Mouse (Mus musculus): ENCODE results near the gene Fmnl1.

Gene Fmnl1

DNA sequence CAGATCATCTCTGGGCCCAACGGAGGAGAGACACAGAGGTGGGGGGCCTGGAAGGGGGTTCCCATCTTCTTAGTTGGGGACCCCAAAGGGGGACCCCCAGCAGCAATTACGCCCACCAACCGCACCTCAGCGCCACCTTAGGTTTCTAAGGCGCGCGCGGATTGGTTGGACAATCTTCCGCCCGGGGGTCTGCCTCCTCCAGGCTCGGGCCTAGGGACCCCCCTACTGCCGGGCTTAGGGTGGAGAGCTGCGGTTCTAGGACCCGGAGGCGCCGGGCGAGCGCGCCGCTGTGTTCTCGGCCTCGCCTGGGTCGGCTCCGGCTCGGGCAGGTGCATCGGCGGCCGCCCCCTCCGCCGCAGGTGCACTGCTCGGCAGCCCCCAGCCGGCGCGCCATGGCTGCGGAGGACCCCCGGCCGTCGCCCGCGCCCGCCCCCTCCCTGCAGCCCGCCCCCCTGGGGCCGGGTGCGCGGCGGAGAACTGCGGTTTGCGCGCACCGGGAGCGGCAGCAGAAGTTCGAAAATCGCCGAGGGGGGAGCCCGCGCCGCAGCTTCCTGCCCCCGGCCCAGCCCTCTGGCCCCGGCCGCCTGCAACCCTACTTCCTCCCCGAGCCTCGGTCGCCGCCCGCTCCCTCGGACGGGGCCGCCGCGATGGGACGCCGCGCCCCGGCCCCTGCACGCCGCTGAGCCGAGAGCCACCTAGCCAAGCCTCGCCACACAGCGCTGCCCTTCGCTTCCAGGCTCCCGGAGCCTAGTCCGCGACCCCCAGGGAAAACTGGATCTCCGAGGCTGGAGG, at the start of gene Fmnl1:
Gene Fmnl1, plus strand, starts transcription at position 614 of the 792 bp plus-strand sequence.
- DNase-seq (ENCODE audit: low read depth, low spot score): no peak

DNA sequence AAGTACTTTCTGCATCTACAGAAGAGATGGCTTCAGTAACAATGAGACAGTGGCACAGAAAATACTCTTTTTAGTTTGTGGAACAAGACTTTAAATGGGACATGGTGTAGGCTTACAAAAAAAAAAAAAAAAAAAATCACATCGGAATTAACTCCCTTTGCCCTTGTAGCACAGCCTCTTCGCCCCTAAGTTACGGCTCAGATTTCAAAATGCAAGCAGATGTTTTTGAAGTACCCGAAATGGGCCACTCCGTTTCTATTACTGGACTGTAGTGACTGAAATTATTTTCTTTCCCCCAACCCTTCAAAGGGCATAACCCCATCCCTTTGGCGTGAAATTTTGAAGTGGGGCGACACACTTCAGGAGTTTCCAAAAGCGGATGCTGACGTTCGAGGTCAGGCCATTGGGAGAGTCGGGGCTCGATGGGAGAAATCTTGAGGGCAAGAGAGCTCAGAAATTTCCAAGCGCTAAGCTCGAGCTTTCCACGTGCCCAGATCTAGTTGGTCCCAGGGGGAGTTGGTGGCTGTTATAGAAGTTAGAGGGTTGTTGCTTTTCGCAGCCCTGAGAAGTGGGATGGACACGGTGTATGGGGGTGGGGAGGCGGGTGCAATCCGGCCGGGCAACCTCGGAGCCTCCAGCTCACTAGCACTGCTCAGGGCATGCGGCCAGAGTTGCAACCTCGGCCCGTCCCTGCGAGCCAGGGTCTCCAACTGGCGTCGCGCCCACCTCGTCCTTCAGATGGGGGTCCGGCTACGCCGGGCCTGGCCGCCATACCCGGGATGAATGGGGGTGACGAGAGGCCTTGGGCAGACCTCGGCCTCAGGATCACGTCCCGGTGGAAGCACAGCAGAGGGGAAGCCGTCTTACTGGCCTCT, 39.0 kb upstream of the Fmnl1 start, which contains the start of gene Hexim2:
Gene Hexim2, plus strand, starts transcription at position 729 of the 875 bp plus-strand sequence.
- DNase-seq (ENCODE audit: low read depth, low spot score): peak; percentile 47

DNA sequence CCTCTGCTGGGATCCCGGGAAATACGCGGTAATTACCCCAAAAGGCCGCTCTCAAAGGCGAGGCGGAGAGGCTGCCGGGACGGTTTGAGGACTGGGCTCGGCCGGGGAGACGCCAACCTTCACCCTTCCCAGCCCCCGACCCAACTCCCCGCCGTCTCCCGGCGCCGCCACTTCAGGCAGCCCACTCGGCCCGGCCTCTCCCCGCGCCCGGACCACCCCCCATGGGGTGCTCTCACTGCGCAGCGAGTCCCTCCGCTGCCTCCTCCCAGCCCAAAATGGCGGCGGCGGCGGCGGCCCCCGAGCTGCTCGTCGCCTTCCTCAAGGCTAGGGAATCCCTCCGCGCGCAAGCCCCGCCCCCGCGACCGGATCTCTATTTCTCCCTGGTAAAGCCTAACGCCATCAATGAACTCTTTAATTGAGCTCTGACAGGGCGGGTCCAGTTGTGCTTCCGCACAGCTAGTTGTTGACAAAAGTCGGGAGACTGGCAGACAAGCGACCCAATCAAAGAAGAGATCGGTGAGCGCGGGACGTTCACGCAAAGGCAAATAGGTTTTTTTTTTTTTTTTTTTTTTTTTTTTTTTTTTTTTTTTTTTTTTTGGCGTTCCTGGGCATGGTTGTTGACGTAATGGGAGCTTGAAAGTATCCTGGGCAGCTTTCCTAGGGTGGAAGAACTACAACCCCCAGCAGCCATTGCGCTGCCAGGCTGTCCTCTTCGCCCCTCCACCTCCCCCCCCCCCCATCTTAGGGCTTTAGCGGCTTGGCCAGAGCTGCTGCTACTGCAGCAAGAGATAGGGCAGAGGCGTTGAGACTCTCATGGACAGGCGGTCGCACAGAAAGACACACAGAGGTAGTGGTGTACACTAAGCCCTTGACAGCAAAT, 38.1 kb upstream of the Fmnl1 start:
- DNase-seq (ENCODE audit: low read depth, low spot score): peak; percentile 100

DNA sequence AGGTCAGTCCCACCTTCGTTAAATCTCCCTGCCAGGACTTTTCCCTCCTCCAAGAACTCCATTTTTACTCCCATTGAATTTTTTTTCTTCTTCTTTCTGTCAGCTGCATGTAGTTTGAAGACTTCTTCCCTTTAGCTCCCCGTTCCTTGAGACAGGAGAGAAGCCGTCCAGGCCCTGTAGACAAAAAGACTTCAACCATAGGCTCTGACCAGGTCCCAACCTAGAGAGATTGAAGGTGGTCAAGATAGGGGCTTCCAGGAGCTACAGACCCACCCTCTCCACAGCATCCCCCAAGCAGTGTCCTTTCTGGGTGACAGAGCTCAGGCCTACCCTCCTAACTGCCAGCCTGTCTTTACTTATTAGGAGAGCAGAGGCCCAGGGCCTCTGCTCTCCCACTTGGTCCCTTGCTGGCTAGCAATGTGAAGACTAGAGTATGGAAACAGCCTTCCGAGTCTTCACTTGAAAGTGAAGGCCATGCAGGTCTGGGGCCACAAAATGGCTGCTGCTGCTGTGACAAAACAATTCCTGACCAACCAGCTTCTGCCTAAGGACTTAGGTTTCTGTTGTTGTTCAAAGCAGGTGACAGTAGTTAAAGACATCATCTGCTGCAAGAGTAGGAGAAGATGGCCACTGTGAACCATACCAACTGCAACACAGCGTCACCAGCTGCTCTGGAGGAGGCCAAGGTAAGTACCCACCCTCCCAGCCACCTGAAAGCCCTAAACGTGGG, 37.3 kb upstream of the Fmnl1 start:
- DNase-seq (ENCODE audit: low read depth, low spot score): no peak

DNA sequence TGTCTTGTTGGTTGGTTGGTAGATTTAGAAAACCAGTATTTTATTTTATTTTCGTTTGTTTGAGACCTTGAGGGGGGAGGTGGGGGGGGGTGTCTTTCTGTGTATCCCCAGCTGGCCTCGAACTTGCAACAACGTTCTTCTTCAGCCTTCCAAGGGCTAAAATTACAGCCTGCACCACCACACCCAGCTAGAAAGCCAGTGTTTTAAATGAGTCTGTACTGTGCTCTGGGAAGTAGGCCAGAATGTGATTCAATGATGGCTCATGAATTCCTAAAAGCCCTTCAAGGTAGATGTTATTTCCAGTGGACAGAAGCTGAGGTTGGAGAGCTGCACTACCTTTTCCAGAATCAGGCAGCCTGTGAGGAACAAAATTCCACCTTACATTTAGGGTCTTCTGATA, 36.7 kb upstream of the Fmnl1 start:
- DNase-seq (ENCODE audit: low read depth, low spot score): no peak

DNA sequence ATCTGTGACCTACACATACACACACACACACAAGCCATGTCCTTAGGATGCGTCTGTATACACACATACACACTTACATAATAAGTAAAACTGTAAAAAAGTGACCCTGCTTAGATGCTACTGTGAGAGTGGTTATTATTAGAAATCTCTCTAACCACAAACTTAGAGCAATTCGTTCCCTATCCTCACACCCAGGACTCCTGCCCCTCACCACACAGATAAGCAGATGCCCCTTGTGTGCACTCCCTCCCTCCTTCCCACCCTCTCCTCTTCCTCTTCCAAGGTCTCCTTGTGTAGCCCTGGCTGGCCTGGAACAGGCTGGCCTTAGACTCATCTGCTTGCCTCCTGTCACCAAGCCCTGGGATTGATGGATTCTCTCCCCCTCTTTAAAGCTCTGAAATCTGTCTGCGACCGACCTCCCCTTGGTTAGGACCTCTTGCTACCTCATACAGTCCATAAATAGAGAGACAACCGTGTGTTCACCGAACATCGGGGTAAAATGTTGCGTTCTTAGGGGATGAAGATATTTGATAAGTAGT, 34.8 kb upstream of the Fmnl1 start:
- DNase-seq (ENCODE audit: low read depth, low spot score): no peak

DNA sequence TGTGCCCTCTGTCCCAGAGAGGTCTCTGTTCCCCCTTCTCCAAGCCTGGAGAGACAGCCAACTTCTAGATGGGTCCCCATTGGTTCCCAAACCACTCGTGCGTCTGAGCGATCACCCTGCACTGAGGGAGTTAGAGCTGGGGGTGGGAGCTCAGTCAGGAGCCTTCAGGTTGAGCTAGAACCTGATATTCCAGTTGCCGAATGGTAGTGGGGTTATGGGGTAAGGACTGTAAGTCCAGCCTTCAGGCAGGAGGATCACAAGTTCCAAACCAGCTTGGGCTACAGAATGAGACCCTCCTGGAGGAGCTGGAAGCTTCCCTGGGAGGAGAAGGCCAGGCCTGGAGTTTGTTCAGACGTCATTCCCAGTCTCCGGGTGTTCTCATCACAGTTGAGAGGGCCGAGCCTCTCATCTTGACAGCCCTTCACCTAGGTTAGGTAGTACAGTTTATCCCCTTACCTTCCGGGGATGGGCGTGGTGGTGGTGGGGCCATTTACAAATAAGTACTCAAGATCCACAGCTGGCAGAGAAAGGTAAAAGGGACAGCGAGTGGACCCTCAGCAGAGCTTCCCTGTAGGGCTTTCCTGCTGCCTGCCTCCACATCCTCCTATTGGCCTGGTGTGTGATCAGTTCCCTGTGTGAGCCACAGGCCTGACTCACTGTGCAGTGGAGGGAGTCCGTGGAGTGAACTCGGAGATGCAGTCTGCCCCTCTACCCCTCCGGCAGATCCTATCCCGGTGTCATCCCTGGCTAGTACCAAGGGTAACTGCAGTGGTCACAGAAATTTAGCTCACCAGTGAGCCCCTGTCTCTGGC, 30.8 kb upstream of the Fmnl1 start:
- no peak for DNase-seq (ENCODE audit: low read depth, low spot score)

DNA sequence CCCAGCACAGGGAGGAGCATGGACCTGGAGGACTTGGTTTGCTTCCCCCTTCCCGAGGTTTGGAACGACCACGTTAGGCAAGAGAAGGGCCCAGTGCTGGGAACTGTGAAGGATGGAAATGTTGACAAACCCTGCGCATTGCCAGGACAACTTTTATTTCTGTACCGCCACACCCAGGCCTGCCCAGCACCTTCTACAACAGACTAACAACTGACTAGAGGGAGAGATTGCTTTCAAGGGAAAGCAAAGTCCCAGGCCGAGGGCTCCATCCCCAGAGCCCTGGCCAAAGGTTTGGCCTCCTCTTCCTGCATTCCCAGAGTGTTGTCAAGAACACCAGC, 30.2 kb upstream of the Fmnl1 start:
- no peak for DNase-seq (ENCODE audit: low read depth, low spot score)

DNA sequence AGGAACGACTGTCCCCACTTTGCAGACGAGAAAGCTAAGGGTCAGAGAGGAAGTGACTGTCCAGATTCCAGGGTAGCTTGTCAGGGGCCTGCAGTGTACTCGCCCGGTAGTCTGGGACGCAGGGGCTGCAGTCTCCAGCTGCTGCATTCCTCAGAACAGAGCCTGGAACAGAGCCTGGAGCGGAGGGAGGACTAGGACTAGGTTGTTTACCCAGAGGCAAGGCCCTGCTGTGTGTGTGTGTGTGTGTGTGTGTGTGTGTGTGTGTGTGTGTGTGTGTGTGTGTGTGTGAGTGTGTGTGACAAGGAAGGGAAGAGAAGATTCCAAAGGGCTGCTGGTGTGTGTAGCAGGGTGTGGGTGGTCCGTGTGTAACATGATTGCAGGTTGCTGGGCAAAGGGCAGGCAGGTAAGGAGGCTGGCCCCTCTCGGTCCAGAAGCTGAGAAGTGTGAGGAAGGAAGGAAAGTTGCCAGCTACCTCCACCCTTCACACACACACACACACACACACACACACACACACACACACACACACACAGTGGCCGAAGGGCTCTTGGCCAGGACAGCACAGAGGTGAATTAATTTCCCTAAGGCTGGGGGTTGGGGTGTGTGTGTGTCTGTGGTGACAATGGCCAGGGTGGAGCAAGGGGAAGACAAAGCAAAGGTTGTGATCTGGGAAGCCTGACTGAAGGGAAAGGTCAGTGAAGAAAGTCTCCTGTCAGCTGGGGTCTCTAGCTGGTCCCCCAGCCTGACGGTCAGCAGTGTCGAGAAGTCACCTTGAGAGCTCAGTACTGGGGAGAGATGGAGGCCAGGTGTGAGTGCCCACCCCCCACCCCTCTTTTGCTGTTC, 29.6 kb upstream of the Fmnl1 start:
- no peak for DNase-seq (ENCODE audit: low read depth, low spot score)

DNA sequence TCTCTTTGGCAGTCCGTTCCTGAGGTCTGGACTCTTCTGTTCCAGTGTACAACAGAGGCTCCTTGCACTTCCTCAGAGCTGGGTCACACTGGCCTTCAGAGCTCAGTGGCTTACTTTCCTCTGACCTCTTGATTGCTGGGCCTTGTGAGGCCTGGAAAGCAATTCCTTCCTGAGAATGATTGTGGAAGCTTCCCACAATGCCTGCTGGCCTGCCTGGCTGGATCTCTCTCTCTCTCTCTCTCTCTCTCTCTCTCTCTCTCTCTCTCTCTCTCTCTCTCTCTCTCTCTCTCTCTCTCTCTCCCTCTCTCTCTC, 29.0 kb upstream of the Fmnl1 start:
- no peak for DNase-seq (ENCODE audit: low read depth, low spot score)

DNA sequence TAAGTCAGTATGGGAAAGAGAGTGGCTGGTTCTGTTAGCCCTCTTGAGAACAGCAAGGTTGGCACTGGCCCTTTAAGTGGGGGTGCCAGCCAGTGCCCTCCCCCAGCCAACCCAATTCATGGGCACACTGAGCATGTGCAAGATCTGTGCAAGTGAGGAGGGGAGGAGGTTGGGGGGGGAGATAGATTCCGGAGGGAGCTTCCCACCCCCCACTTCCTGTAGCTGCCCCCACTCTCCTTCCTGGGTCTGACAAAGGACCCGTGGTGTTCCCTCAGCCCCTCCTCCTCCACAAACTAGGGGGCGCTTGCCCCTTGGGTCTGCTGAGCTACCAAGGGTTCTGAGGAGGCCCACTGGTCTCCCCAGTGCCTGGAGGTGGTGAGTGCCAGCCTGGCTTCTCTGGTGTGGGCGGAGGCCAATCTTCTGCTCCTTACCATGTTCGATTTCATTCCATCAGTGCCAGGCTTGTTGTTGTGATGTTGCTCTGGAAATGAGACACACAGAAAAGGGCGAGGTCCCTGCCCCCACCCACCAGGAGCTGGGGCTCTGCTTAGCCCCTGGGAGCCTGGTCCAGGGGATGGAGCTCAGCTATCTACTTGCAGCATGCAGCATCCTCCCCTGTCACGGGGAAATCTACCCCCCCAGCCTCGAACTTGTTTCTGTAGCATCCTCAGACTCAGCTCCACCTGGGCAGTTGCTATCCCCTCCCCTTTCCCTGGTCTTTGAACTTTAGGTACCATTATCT, 28.3 kb upstream of the Fmnl1 start:
- peak; percentile 56 for DNase-seq (ENCODE audit: low read depth, low spot score)

DNA sequence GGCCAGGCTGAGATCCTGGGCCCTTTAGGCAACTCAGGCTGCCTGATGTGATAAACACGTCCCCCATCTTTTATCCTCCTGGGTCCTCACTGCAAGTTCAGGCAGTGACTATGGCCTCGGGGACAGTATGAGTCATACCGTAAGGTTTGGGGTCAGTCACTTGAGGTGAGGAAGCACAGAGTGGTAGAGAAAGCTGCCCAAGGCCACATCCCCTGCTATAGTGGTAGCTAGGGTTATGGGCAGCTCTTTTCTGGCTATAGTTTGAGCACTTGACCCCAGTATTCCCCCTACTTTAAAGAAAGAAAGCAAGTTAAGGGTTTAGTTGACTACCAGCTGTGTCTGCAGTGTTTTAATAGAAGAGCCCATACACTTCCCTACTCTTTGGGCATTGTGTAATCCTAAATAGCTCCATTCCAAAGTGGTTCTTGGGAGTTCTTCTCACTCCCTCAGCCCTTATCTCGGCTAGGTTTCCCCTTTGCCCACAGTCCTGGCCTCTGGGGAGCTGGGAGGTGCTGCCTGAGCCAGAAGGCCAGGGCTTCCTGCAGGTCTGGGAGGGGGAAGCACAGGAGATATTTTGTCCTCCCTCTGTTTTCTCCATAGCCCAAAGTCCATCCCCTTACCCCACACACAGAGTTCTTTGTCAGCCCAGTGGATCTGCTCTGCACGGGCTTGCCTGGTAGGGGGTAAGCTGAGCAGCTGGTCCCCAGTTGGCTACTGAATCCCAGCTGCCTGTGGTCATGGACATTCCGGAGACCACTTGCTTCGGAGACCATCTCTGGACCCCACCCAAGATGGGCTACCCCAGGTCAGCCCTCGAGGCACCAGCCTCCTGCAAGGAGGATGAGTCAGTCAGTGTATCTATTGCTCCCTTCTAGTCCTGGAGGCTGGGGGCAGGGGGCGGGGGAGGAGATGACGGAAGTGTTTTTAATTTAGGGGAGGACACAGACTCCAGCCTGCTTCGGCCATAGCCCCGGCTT, 26.3 kb upstream of the Fmnl1 start:
- no peak for DNase-seq (ENCODE audit: low read depth, low spot score)

DNA sequence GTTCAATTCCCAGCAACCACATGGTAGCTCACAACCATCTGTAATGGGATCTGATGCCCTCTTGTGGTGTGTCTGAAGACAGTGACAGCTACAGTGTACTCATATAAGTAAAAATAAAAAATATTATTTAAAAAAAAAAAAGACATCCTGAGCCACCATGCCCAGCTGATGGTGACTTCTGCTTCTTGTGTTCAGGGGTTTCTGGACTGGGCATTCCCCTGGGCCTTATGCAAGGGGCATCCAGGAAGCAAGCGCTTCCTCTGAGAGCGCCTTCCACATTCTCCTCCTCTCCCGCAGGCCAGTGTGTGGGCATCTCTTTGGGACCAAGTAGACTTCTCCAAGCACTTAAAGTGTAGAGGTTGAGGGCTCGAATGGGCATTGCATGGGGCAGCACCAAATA, 24.5 kb upstream of the Fmnl1 start:
- no peak for DNase-seq (ENCODE audit: low read depth, low spot score)

DNA sequence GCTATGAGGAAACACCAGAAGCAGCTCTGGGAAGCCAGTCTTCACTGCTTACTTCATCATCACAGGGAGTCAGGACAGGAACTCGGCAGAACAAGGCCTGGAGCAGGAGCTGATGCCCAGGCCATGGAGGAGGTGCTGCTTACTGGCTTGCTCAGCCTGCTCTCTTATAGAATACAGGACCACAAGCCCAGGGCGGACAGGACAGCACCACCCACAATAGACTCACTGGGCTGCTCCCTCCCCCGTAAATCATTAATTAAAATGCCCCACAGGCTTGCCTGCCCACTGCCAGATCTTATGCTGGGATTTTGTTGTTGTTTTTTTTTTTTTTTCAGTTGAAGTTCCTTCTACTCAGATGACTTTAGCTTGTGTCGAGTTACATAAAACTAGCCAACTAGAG, 23.1 kb upstream of the Fmnl1 start:
- DNase-seq (ENCODE audit: low read depth, low spot score): no peak

DNA sequence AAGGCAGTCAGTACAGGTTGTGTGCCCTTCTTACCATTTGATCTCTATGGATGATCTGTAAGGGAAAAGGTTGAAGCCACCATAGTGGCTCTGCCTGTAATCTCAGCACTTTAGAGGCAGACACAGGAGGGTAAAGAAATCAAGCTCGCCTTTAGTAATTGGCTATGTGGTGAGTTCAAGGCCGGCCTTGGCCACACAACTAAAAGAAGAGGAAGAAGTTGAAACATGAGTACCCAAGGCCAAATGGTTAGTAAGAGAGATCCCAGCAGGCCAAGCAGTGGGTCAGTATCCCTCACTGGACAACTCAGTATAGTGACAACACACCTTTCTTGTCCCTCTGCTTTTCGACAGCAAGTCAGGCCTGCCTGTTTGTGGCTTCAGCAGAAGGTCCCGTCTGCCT, 21.1 kb upstream of the Fmnl1 start:
- no peak for DNase-seq (ENCODE audit: low read depth, low spot score)

DNA sequence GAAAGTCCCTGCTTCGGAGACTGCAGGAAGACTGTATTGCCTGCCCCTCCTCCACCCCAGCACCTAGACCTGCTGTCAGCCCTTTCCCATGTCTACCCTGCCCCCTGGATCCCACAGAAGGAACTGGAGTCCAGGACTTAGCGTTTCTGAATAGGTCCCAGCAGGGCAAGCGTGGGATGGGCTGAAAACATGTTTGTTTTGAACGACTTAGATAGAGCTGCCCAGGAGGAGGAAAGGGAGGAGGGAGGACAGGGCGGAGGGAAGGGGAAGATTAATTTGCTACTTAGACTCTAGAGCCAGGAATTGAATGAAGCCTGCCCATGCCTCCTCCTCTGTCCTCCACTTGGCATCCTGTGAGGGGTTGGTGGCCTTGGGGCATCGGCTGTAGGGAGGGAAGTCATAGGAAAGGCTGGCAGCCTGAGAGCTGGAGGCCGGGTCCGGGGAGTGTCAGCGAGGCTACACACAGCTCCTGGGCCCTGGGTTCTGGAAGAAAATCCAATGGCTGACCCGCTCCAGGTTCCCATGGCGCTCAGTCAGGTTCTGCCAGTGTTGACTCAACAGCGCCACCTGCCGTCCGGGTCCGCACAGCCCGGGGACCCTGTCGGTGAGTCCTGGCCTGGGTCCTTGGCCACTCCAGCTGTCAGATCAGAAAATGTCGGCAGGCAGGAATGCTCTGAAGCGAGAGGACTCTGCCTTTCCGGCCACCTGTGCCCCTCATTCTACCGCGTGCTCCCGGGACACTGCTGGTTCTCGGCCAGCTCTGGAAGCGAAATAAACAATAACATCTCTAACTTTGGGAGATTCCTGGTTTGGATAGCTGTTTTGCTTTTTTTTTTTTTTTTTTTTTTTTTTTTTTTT, 12.1 kb upstream of the Fmnl1 start:
- peak; percentile 94 for DNase-seq (ENCODE audit: low read depth, low spot score)

Measured in mesoderm, embryonic 11.5 days (tissue).